Mouse (Mus musculus): Measurements from ENCODE around the gene Cstf1.

DNA sequence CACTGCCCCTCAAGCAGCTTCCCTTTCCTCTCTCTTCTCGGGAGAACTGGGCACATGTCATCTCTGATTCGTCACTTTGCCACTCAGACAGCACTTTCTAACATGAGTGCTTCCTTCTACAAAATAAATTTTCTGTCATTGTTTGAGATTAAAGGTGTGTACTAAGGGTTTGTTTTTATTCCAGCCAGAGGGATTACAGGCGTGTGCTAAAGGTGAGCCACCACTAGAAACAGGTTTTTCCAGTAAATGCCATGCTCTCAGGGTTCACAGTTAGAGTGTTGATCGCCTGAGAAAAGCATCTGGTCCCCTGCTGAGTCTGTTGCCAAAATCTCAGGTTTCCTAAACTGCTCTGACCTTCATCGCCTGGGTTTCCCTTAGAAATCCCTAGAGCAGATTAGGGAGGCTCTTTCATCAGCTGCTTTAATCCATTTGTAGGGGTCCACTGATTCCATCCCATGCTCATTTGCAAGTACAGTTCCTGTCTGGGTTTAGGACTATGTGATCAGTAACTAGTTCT, 6.6 kb downstream of the Cstf1 start:
- TF ChIP-seq CTCF (IDR thresholded peaks at IDR 0.05; ENCODE audit: control insufficient read depth, insufficient read depth, low read length) (no peak), POLR2A (IDR thresholded peaks at IDR 0.05; ENCODE audit: borderline replicate concordance, control insufficient read depth, low read depth, low read length) (no peak)

All from bone marrow, adult 2 months (tissue).